Mouse (Mus musculus) megakaryocyte progenitor cell, adult 5-6 weeks (primary cell): ENCODE results near the gene Lrrc73. TPM values are rescaled to one million over a fixed set of nuclear protein-coding genes. Genes with fewer than 3 reads are reported as not detected.

ENCODE experiments used
- ATAC-seq: replicated peaks from 2 replicates; pipeline ENCODE4 v1.8.0; 2016; ENCODE audit warnings: mild to moderate bottlenecking, moderate TSS enrichment, inconsistent platforms; ENCODE audit not compliant: poor library complexity
- total RNA-seq, 2 experiments: library from RNA; stranded (forward) in 1 of 2; stranded (reverse) in 1 of 2; fragments of 157-497, 149-512 nt in 1 of 2; fragments of 200-1000 nt in 1 of 2; gene quantifications; 2 replicates each; pipeline versions ENCODE4 v1.2.3 to v1.2.4; 2015 to 2017

Lrrc73 gene
- 0.32 and 0.42 TPM in 2 replicates for total RNA-seq (2015)
- not detected in 2 replicates for total RNA-seq (2017)

GRCm38 (mm10) chr17:46253452-46254084 lies at the start of gene Lrrc73:
Gene Lrrc73, plus strand, starts transcription at chr17:46253531.
- peak; percentile 82 for ATAC-seq

GRCm38 (mm10) chr17:46206676-46207075 lies 46.7 kb upstream of the Lrrc73 start:
- no peak for ATAC-seq

- ATAC-seq: no peak
These were observed 42.8 kb upstream of the Lrrc73 start for GRCm38 (mm10) chr17:46210550-46210949.

- ATAC-seq: no peak
These were observed 31.7 kb upstream of the Lrrc73 start for GRCm38 (mm10) chr17:46221601-46222000.

GRCm38 (mm10) chr17:46227576-46227975 lies 25.8 kb upstream of the Lrrc73 start:
- ATAC-seq: no peak

- ATAC-seq: no peak
These were observed 17.3 kb upstream of the Lrrc73 start for GRCm38 (mm10) chr17:46236067-46236466.

GRCm38 (mm10) chr17:46237079-46237478 lies 16.3 kb upstream of the Lrrc73 start:
- ATAC-seq: peak; percentile 67

GRCm38 (mm10) chr17:46237480-46237879 lies 15.9 kb upstream of the Lrrc73 start:
- ATAC-seq: peak; percentile 19; the same call in 1 of the 2 replicates

- no peak for ATAC-seq
These were observed 13.7 kb upstream of the Lrrc73 start for GRCm38 (mm10) chr17:46239516-46240114.

GRCm38 (mm10) chr17:46241471-46241870 lies 11.9 kb upstream of the Lrrc73 start:
- no peak for ATAC-seq

GRCm38 (mm10) chr17:46242274-46242673 lies 11.1 kb upstream of the Lrrc73 start:
- no peak for ATAC-seq

- no peak for ATAC-seq
These were observed 10.3 kb upstream of the Lrrc73 start for GRCm38 (mm10) chr17:46242993-46243392.

- no peak for ATAC-seq
These were observed 9.7 kb upstream of the Lrrc73 start for GRCm38 (mm10) chr17:46243624-46244023.

GRCm38 (mm10) chr17:46244579-46244978 lies 8.8 kb upstream of the Lrrc73 start:
- no peak for ATAC-seq

GRCm38 (mm10) chr17:46247512-46248188 lies 5.7 kb upstream of the Lrrc73 start, which contains the start of the genes Polr1c and Yipf3:
Gene Polr1c, minus strand, starts transcription at chr17:46248054.
Gene Yipf3, plus strand, starts transcription at chr17:46248080.
- peak; percentile 89 for ATAC-seq

GRCm38 (mm10) chr17:46248189-46248522 lies 5.2 kb upstream of the Lrrc73 start:
- ATAC-seq: no peak

GRCm38 (mm10) chr17:46251174-46251573 lies 2.2 kb upstream of the Lrrc73 start:
- ATAC-seq: no peak

- ATAC-seq: peak; percentile 43
These were observed 520 bp upstream of the Lrrc73 start for GRCm38 (mm10) chr17:46252571-46253451.

GRCm38 (mm10) chr17:46254106-46254505 lies 775 bp downstream of the Lrrc73 start:
- no peak for ATAC-seq

GRCm38 (mm10) chr17:46255147-46255546 lies 1.8 kb downstream of the Lrrc73 start:
- ATAC-seq: no peak
